Mouse (Mus musculus): ENCODE data around the gene Cdr2. TPM values are rescaled to one million over a fixed set of nuclear protein-coding genes. Genes with fewer than 3 reads are reported as not detected.
A peak's percentile ranks its signal among the peaks of the same experiment; 100 is the strongest.
"Not testable (repeated sequence)": the region's sequence is repeated elsewhere in the genome, so short reads cannot be mapped to it uniquely, and the experiment has no call there.

Cdr2 gene
- polyA plus RNA-seq, 1 experiment from 2014 or later: 13.2 TPM

- 72% methylated on average over 4 of the region's 4 CpGs for WGBS
- Histone ChIP-seq H3K27ac (ENCODE audit: low read length) (no peak overlapping the region), H3K36me3 (ENCODE audit: control insufficient read depth, insufficient read depth, low read length) (no peaks in the 10 kb centered on the region), H3K4me1 (ENCODE audit: control insufficient read depth, insufficient read depth, low read length) (peaks cover 15% of the 10 kb centered on the region), H3K9me3 (ENCODE audit: control insufficient read depth, low read depth, low read length) (no peaks in the 10 kb centered on the region), H3K9ac (replicated peaks; ENCODE audit: low read depth, low read length) (no peak overlapping the region), H3K4me3 (ENCODE audit: low read depth, low read length) (no peak overlapping the region), H3K27me3 (ENCODE audit: control insufficient read depth, insufficient read depth, low read length) (no peaks in the 10 kb centered on the region), H3K4me2 (replicated peaks; ENCODE audit: low read depth, low read length) (no peak overlapping the region)
- no peak for ATAC-seq (ENCODE audit: insufficient number of reproducible peaks, insufficient read depth, low FRiP score, low read depth)
Measured at GRCm38 (mm10) chr7:120980041-120980440, 2.1 kb downstream of the Cdr2 start.

GRCm38 (mm10) chr7:120977063-120977462 is 5.0 kb downstream of the Cdr2 start:
- no peak for ATAC-seq (ENCODE audit: insufficient number of reproducible peaks, insufficient read depth, low FRiP score, low read depth)
- Histone ChIP-seq H3K36me3 (ENCODE audit: control insufficient read depth, insufficient read depth, low read length) (no peaks in the 10 kb centered on the region), H3K9ac (replicated peaks; ENCODE audit: low read depth, low read length) (no peak overlapping the region), H3K9me3 (ENCODE audit: control insufficient read depth, low read depth, low read length) (no peaks in the 10 kb centered on the region), H3K4me2 (replicated peaks; ENCODE audit: low read depth, low read length) (no peak overlapping the region), H3K27me3 (ENCODE audit: control insufficient read depth, insufficient read depth, low read length) (no peaks in the 10 kb centered on the region), H3K4me1 (ENCODE audit: control insufficient read depth, insufficient read depth, low read length) (peaks cover 26% of the 10 kb centered on the region), H3K27ac (ENCODE audit: low read length) (0 out of 2 replicates have a peak overlapping the region, but pooled peaks have one; percentile 28), H3K4me3 (ENCODE audit: low read depth, low read length) (no peak overlapping the region)
- WGBS: 38% methylated on average over 7 of the region's 7 CpGs

GRCm38 (mm10) chr7:120974001-120974400 is 8.1 kb downstream of the Cdr2 start:
- Histone ChIP-seq H3K4me1 (ENCODE audit: control insufficient read depth, insufficient read depth, low read length) (peaks cover 29% of the 10 kb centered on the region), H3K9ac (replicated peaks; ENCODE audit: low read depth, low read length) (no peak overlapping the region), H3K27me3 (ENCODE audit: control insufficient read depth, insufficient read depth, low read length) (no peaks in the 10 kb centered on the region), H3K27ac (ENCODE audit: low read length) (no peak overlapping the region), H3K36me3 (ENCODE audit: control insufficient read depth, insufficient read depth, low read length) (no peaks in the 10 kb centered on the region), H3K4me2 (replicated peaks; ENCODE audit: low read depth, low read length) (0 out of 2 replicates have a peak overlapping the region, but pooled peaks have one; percentile 14), H3K4me3 (ENCODE audit: low read depth, low read length) (no peak overlapping the region), H3K9me3 (ENCODE audit: control insufficient read depth, low read depth, low read length) (no peaks in the 10 kb centered on the region)
- WGBS: 29% methylated on average over 3 of the region's 3 CpGs
- ATAC-seq (ENCODE audit: insufficient number of reproducible peaks, insufficient read depth, low FRiP score, low read depth): no peak

- not testable (repeated sequence) for H3K4me2 ChIP-seq (replicated peaks; ENCODE audit: low read depth, low read length); H3K27me3 ChIP-seq (ENCODE audit: control insufficient read depth, insufficient read depth, low read length); H3K36me3 ChIP-seq (ENCODE audit: control insufficient read depth, insufficient read depth, low read length); H3K27ac ChIP-seq (ENCODE audit: low read length); ATAC-seq (ENCODE audit: insufficient number of reproducible peaks, insufficient read depth, low FRiP score, low read depth); H3K9ac ChIP-seq (replicated peaks; ENCODE audit: low read depth, low read length); H3K9me3 ChIP-seq (ENCODE audit: control insufficient read depth, low read depth, low read length); H3K4me3 ChIP-seq (ENCODE audit: low read depth, low read length)
- 82% methylated on average over 2 of the region's 2 CpGs for WGBS
- peaks cover 23% of the 10 kb centered on the region for H3K4me1 ChIP-seq (ENCODE audit: control insufficient read depth, insufficient read depth, low read length)
Measured at GRCm38 (mm10) chr7:120972471-120972870, 9.6 kb downstream of the Cdr2 start.

- no peak for ATAC-seq (ENCODE audit: insufficient number of reproducible peaks, insufficient read depth, low FRiP score, low read depth)
- Histone ChIP-seq H3K9me3 (ENCODE audit: control insufficient read depth, low read depth, low read length) (no peaks in the 10 kb centered on the region), H3K36me3 (ENCODE audit: control insufficient read depth, insufficient read depth, low read length) (peaks cover 6% of the 10 kb centered on the region; the same call in 1 of the 2 replicates), H3K4me2 (replicated peaks; ENCODE audit: low read depth, low read length) (no peak overlapping the region), H3K27me3 (ENCODE audit: control insufficient read depth, insufficient read depth, low read length) (no peaks in the 10 kb centered on the region), H3K9ac (replicated peaks; ENCODE audit: low read depth, low read length) (no peak overlapping the region), H3K4me1 (ENCODE audit: control insufficient read depth, insufficient read depth, low read length) (peaks cover 17% of the 10 kb centered on the region), H3K27ac (ENCODE audit: low read length) (no peak overlapping the region), H3K4me3 (ENCODE audit: low read depth, low read length) (no peak overlapping the region)
- WGBS: 76% methylated on average over 5 of the region's 5 CpGs
Measured at GRCm38 (mm10) chr7:120970112-120970511, 12.0 kb downstream of the Cdr2 start.

GRCm38 (mm10) chr7:120969221-120969620 is 12.9 kb downstream of the Cdr2 start:
- H3K4me1 ChIP-seq (ENCODE audit: control insufficient read depth, insufficient read depth, low read length): peaks cover 14% of the 10 kb centered on the region
- 62% methylated on average over 7 of the region's 7 CpGs for WGBS
- no peak for ATAC-seq (ENCODE audit: insufficient number of reproducible peaks, insufficient read depth, low FRiP score, low read depth)
- H3K4me2 ChIP-seq (replicated peaks; ENCODE audit: low read depth, low read length): no peak overlapping the region
- H3K4me3 ChIP-seq (ENCODE audit: low read depth, low read length): no peak overlapping the region
- no peak overlapping the region for H3K9ac ChIP-seq (replicated peaks; ENCODE audit: low read depth, low read length)
- no peak overlapping the region for H3K27ac ChIP-seq (ENCODE audit: low read length)
- peaks cover 6% of the 10 kb centered on the region; the same call in 1 of the 2 replicates for H3K36me3 ChIP-seq (ENCODE audit: control insufficient read depth, insufficient read depth, low read length)
- H3K9me3 ChIP-seq (ENCODE audit: control insufficient read depth, low read depth, low read length): no peaks in the 10 kb centered on the region
- no peaks in the 10 kb centered on the region for H3K27me3 ChIP-seq (ENCODE audit: control insufficient read depth, insufficient read depth, low read length)

GRCm38 (mm10) chr7:120963126-120963525 is 19.0 kb downstream of the Cdr2 start:
- WGBS: 73% methylated on average over 5 of the region's 5 CpGs
- peaks cover 23% of the 10 kb centered on the region for H3K36me3 ChIP-seq (ENCODE audit: control insufficient read depth, insufficient read depth, low read length)
- no peak for ATAC-seq (ENCODE audit: insufficient number of reproducible peaks, insufficient read depth, low FRiP score, low read depth)

GRCm38 (mm10) chr7:120961893-120962292 is 20.2 kb downstream of the Cdr2 start:
- Histone ChIP-seq H3K4me3 (ENCODE audit: low read depth, low read length) (no peak overlapping the region), H3K27ac (ENCODE audit: low read length) (no peak overlapping the region), H3K9me3 (ENCODE audit: control insufficient read depth, low read depth, low read length) (no peaks in the 10 kb centered on the region), H3K4me1 (ENCODE audit: control insufficient read depth, insufficient read depth, low read length) (no peaks in the 10 kb centered on the region), H3K36me3 (ENCODE audit: control insufficient read depth, insufficient read depth, low read length) (peaks cover 27% of the 10 kb centered on the region; the same call in 1 of the 2 replicates), H3K4me2 (replicated peaks; ENCODE audit: low read depth, low read length) (no peak overlapping the region), H3K9ac (replicated peaks; ENCODE audit: low read depth, low read length) (no peak overlapping the region), H3K27me3 (ENCODE audit: control insufficient read depth, insufficient read depth, low read length) (no peaks in the 10 kb centered on the region)
- ATAC-seq (ENCODE audit: insufficient number of reproducible peaks, insufficient read depth, low FRiP score, low read depth): no peak
- 59% methylated on average over 3 of the region's 3 CpGs for WGBS

More at GRCm38 (mm10) chr7:120963126-120963525, 19.0 kb downstream of the Cdr2 start:
- no peak overlapping the region for H3K4me3 ChIP-seq (ENCODE audit: low read depth, low read length)
- H3K4me1 ChIP-seq (ENCODE audit: control insufficient read depth, insufficient read depth, low read length): no peaks in the 10 kb centered on the region
- H3K9ac ChIP-seq (replicated peaks; ENCODE audit: low read depth, low read length): no peak overlapping the region
- no peaks in the 10 kb centered on the region for H3K9me3 ChIP-seq (ENCODE audit: control insufficient read depth, low read depth, low read length)
- H3K4me2 ChIP-seq (replicated peaks; ENCODE audit: low read depth, low read length): no peak overlapping the region
- H3K27ac ChIP-seq (ENCODE audit: low read length): no peak overlapping the region
- no peaks in the 10 kb centered on the region for H3K27me3 ChIP-seq (ENCODE audit: control insufficient read depth, insufficient read depth, low read length)

GRCm38 (mm10) chr7:120960601-120961000 is 21.5 kb downstream of the Cdr2 start:
- H3K36me3 ChIP-seq (ENCODE audit: control insufficient read depth, insufficient read depth, low read length): peaks cover 27% of the 10 kb centered on the region; the same call in 1 of the 2 replicates
- H3K4me2 ChIP-seq (replicated peaks; ENCODE audit: low read depth, low read length): no peak overlapping the region

More at GRCm38 (mm10) chr7:120960601-120961000, 21.5 kb downstream of the Cdr2 start:
- no peaks in the 10 kb centered on the region for H3K9me3 ChIP-seq (ENCODE audit: control insufficient read depth, low read depth, low read length)
- H3K4me3 ChIP-seq (ENCODE audit: low read depth, low read length): no peak overlapping the region
- no peak overlapping the region for H3K27ac ChIP-seq (ENCODE audit: low read length)
- H3K9ac ChIP-seq (replicated peaks; ENCODE audit: low read depth, low read length): no peak overlapping the region
- no peaks in the 10 kb centered on the region for H3K4me1 ChIP-seq (ENCODE audit: control insufficient read depth, insufficient read depth, low read length)
- no peak for ATAC-seq (ENCODE audit: insufficient number of reproducible peaks, insufficient read depth, low FRiP score, low read depth)
- 84% methylated on average over 6 of the region's 6 CpGs for WGBS
- no peaks in the 10 kb centered on the region for H3K27me3 ChIP-seq (ENCODE audit: control insufficient read depth, insufficient read depth, low read length)
